19 mouse cellular contexts compared by ENCODE assay signal in genomic region chr1:130470074-130470473, GRCm38 (mm10). TPM values are rescaled to one million over a fixed set of nuclear protein-coding genes. Genes with fewer than 3 reads are reported as not detected.
"Had no signal": no experiment of that assay in that cellular context is flagged by ENCODE, and none has a peak within 500 bp of the region (broad histone marks: within the 10 kb centered on the region; RNA-seq: fewer than 3 reads in every experiment).

No protein-coding gene starts in this region.

- H3K4me1 ChIP-seq: neural tube, embryonic 13.5 days; neural tube, embryonic 15.5 days had no signal

- H3K9me3 ChIP-seq: neural tube, embryonic 13.5 days; neural tube, embryonic 15.5 days; stomach, embryonic 15.5 days had no signal

- H3K27ac ChIP-seq: neural tube, embryonic 13.5 days; neural tube, embryonic 15.5 days; stomach, embryonic 15.5 days; stomach, postnatal 0 days had no signal

- H3K36me3 ChIP-seq: neural tube, embryonic 13.5 days; neural tube, embryonic 15.5 days; stomach, embryonic 15.5 days had no signal

- H3K4me3 ChIP-seq: neural tube, embryonic 13.5 days; neural tube, embryonic 15.5 days; stomach, embryonic 15.5 days had no signal

- H3K27me3 ChIP-seq: neural tube, embryonic 13.5 days; neural tube, embryonic 15.5 days; stomach, embryonic 15.5 days had no signal

- H3K9ac ChIP-seq: neural tube, embryonic 13.5 days; neural tube, embryonic 15.5 days; stomach, embryonic 15.5 days had no signal

- DNase-seq: retina, postnatal 1 day; right cerebral cortex, adult 18-20 months; right cerebral cortex, postnatal 14 days; right cerebral cortex, postnatal 25 days; right cerebral cortex, postnatal 4 days; spleen, adult 18-20 months; thymus, adult 18-20 months; thymus, adult 2 months; thymus, postnatal 14 days; thymus, postnatal 25 days; thymus, postnatal 36 days; thymus, postnatal 4 days had no signal

- H3K4me2 ChIP-seq: neural tube, embryonic 13.5 days; neural tube, embryonic 15.5 days; stomach, embryonic 15.5 days had no signal

RNA-seq across cellular contexts. Expression of gene Cd55b, which starts 47.3 kb away (rescaled TPM):
- polyA plus RNA-seq: neural tube, embryonic 13.5 days; neural tube, embryonic 14.5 days; neural tube, embryonic 15.5 days; spleen, adult 2 months; stomach, embryonic 15.5 days; thymus, adult 2 months; urinary bladder, adult 2 months had no signal
